Mouse (Mus musculus): ENCODE data around the gene Zfp579.
"Not testable (repeated sequence)": the region's sequence is repeated elsewhere in the genome, so short reads cannot be mapped to it uniquely, and the experiment has no call there.

The Zfp579 gene

DNA sequence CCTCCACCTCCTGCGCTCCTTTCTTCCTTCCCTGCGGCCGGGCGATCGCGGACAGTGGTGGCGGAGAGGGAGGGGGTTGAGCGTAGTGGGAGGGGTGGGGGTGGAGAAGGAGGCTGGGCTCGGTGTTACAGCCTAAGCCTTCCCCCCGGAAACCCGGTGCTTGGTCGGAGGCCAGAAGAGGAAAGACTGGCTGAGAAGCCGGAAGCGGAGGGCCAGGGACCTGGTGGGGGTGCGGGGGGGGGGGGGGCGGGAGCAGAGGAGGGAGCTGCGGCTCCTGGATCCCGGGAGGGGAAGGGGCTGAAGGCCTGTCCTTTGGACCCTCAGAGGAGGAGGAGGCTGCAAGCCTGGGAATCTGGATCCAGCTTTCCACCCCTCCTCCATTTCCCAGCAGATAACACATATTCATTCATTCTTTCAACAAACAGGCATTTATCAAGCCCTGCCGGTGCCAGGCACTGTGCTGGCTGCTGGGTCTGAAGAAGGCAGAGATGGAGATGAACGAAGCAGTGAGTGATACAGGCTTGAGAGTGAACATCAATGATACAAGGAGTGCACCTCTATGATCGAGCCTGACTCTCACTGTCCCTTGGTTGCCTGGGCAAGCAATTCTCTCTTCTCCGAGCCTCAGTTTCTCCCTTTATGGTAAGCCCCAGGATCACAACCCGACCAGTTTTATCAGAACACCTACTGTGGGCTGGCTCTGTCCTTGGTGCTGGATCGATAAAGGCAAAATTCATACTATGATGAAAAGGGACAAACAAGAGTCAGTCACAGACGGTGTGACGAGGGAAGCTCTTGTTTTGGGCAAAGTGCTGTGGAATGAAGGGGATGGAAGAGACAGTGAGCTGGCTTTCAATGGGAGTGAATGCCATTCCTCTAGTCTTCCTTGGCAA lies at the start of gene Zfp579:
Zfp579 (minus strand) TSS at position 156 of the 893 bp plus-strand sequence.
- in situ Hi-C loops (cut with MseI, MboI), result no loop called here

DNA sequence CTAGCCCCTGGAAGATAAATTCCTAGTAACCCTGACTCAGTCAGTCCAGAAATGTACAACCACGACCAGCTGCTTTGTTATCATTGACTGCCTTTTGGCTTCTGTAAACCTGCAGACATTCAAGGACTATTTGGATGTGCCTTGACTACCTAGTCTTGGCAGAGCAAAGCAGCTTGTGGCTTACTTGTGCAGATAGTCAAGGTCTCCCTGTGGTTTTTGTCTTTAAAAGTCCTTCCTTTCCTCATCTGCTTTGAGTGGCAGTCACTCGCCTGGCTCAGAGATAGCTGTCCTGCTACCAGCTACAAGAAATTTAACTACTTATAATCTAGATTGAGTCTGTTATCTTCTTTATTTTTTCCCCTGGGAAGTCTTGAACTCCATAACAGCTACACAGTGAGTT lies 49.0 kb upstream of the Zfp579 start:
- in situ Hi-C loops (cut with MseI, MboI), result loop anchor here (5.0 to 10.0 kb wide), 2 partner anchors 100 to 103 kb away; no protein-coding TSS in a partner anchor

DNA sequence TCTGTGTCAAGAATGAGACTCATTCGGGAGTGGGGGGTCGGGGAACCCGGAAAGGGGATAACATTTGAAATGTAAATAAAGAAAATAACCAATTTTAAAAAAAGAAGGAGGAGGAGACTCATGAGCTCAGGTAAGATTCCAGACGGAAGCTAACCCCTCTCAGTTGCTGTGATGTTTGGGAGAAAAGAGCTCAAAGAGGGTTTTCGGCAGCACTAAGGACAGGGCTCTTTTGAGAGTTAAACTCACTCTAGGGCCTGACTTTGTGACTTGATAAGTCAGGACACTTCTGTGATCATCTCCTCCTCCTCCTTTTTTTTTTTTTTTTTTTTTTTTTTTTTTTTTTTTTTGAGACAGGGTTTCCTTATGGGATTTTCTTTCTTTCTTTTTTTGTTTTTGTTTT lies 43.0 kb upstream of the Zfp579 start:
- in situ Hi-C loops (cut with MseI, MboI), result no loop called here

DNA sequence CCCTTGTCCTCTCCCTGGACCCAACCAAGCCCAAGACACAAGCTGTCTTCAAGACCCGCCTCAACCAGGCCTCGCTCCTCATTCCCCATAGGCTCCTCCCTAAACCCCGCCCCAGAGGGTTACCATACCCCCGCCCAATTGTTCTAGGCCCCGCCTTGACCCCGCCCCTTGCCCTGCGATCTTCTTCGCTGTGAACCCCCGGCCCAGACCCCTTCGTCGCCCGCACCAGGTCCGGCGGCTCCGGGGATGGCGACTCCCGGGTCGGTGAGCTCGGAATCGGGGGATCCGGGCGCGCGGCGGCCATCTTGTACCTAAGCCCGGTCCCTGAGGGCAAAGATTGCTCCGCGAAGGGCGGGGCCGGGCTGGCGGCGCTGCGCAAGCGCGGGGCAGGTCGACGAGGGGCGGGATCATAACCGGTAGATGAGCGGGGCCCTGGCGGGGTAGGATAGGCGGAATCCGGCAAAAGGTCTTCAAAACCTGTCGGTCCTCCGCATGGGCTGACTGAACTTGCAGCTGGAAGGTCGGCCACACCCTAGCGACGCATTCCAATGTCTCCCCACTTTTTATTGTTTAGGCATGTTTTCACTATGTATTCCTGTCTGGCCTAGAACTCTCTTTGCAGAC lies 42.3 kb upstream of the Zfp579 start, which contains the start of gene Zfp784:
Zfp784 (minus strand) TSS at position 338 of the 624 bp plus-strand sequence.
- in situ Hi-C loops (cut with MseI, MboI), result no loop called here

DNA sequence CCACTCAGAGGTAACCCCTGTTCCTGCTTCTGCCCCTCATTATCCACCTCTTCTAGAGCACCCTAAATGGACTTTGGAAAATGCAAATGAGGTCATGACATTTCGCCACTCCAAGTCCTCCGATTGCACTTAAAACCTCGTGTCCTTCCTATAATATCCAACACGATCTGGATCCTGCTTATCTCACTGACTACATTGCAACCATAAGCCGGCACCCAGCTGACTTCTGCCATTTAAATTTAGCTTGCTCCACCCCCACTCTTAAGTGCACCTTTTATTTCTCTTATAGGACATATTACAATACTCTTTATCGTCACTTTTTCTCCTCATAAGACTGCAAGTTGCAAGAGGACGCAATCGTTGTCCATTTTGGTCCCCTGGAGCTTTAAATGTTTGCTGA lies 41.5 kb upstream of the Zfp579 start:
- in situ Hi-C loops (cut with MseI, MboI), result no loop called here

DNA sequence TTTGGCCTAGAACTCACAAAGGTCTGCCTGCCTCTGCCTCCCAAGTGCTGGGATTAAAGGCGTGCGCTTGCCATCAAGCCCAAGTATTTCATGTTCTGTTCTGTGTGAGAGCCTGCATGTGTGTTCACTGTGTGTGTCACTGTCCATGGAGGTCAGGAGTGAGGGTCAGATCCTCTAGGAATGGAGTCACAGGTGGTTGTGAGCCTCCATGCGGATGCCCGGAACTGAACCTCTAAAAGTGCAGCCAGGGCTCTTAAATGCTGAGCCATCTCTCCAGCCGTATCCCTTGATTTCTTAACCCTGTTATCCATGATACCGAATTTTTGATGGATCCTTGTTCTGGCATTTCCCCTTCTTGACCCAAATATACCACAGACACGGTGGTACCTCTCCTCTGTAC lies 41.1 kb upstream of the Zfp579 start:
- in situ Hi-C loops (cut with MseI, MboI), result no loop called here

DNA sequence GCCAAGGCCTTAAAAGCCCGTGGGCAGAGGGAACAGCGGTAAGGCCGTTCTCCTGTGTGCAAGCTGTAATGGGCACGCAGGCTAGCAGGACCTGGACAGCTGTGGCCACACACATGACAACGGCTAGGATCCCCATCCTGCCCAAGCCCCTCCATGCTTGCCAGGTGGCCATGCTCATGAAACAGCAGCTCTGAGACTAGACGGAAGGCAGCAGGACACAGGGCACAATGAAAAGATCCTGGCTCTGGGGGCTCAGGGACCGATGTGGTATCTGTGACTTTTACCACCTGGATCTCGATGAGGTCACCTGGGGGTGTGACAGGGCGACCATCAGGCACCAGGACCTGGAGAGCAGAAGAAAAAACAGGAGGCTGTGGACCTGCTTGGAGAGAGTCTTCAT lies 40.2 kb upstream of the Zfp579 start:
- in situ Hi-C loops (cut with MseI, MboI), result no loop called here

DNA sequence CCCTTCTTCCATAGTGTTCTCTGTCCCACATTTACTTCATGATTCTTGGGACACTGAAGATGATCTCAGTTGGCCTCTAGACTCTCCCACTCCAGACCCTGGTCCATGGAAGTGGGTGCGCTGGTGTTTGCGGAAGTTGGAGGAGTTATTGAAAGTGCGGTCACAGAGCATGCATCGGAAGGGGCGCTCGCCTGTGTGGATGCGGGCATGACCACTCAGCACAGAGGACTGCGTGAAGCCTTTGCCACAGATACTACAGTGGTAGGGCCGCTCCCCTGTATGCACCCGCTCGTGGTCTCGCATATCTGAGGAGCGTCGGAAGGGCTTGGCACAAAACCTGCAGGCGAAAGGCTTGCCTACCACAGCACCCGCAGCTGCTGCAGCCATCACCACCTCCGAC lies 39.7 kb upstream of the Zfp579 start:
- in situ Hi-C loops (cut with MseI, MboI), result no loop called here

DNA sequence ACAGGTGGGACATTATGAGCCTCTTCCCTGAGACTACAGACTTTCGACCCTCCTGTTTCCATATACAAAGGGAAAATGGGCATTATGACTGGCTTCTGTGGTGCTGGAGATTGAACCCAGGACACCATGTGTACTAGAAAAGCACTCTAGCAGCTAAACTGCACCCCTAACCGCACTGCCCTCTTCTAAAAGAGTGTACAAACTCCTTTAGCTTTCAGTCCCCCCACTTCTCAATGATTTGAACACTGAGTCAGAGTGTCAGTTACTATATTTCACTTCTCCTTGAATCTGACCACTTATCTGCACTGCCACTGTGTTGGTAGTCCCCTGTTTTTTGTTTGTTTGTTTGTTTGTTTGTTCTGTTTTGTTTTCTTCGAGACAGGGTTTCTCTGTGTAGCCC lies 37.9 kb upstream of the Zfp579 start, which contains the start of gene 4632433K11Rik:
4632433K11Rik (plus strand) TSS at position 301 of the 400 bp plus-strand sequence.
- in situ Hi-C loops (cut with MseI, MboI), result no loop called here

DNA sequence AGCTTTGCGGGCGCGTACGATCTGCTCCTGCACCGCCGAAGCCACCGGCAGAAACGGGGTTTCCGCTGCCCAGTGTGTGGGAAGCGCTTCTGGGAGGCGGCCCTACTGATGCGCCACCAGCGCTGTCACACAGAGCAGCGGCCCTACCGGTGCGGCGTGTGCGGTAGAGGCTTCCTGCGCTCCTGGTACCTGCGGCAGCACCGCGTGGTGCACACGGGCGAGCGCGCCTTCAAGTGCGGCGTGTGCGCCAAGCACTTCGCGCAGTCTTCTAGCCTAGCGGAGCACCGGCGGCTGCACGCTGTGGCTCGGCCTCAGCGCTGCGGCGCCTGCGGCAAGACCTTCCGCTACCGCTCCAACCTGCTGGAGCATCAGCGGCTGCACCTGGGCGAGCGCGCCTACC lies 35.5 kb upstream of the Zfp579 start:
- in situ Hi-C loops (cut with MseI, MboI), result no loop called here

DNA sequence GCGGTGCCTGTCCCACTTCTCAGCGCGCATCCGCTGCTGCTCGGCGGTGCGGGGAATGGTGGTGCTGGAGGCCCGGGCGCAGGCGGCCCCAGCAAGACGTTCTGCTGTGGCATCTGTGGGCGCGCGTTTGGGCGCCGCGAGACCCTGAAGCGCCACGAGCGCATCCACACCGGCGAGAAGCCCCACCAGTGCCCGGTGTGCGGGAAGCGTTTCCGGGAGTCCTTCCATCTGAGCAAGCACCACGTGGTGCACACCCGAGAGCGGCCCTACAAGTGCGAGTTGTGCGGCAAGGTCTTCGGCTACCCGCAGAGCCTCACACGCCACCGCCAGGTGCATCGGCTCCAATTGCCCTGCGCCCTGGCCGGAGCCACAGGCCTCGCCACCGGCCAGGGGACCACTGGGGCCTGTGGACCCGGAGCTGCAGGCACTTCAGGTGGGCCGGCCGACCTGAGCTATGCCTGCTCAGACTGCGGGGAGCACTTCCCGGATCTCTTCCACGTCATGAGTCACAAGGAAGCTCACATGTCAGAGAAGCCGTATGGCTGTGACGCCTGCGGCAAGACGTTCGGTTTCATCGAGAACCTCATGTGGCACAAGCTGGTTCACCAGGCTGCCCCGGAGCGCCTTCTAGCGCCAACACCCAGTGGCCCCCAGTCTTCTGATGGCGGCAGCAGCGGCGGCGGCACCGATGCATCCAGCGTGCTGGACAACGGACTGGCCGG lies 34.8 kb upstream of the Zfp579 start:
- in situ Hi-C loops (cut with MseI, MboI), result no loop called here

DNA sequence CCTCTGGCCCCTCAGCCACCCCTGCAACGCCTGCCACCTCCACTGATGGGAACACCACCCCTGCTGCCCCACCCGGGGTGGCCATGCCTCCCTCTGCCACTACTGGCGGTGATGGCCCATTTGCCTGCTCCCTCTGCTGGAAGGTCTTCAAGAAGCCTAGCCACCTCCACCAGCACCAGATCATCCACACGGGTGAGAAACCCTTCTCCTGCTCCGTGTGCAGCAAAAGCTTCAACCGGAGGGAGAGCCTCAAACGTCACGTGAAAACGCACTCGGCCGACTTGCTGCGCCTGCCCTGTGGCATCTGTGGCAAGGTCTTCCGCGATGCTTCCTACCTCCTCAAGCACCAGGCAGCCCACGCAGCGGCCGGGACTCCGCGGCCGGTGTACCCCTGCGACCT lies 34.0 kb upstream of the Zfp579 start:
- in situ Hi-C loops (cut with MseI, MboI), result no loop called here

DNA sequence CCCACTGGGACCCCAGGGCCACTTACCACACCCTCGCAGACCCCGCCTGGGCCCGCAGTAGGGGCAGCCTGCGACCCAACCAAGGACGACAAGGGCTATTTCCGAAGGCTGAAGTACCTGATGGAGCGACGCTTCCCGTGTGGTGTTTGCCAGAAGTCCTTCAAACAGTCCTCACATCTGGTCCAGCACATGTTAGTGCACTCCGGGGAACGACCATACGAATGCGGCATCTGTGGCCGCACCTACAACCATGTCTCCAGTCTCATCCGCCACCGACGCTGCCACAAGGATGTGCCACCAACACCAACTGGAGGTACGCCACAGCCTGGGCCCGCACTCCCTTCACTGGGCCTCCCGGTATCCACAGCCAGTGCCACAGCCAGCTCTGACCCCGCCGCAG lies 33.6 kb upstream of the Zfp579 start:
- in situ Hi-C loops (cut with MseI, MboI), result no loop called here

DNA sequence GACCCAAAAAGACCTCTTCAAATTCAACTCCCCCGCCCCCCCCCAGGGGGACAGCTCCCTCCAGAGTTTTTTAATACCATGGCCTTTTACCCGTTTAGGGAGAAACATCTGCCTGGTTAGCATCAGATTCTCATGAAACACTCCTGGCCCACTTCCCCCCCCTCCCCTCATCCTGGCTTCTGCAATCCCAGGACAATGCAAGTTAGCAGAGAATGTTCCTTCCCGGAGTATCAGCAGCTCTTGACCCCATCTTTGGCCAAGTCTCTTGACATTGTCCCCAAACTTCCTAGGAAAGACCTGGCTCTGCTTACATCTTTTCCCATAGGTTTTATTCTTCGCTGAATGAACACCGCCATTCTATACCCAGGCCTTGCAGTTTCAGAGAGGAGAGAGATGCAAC lies 25.2 kb upstream of the Zfp579 start:
- in situ Hi-C loops (cut with MseI, MboI), result no loop called here

DNA sequence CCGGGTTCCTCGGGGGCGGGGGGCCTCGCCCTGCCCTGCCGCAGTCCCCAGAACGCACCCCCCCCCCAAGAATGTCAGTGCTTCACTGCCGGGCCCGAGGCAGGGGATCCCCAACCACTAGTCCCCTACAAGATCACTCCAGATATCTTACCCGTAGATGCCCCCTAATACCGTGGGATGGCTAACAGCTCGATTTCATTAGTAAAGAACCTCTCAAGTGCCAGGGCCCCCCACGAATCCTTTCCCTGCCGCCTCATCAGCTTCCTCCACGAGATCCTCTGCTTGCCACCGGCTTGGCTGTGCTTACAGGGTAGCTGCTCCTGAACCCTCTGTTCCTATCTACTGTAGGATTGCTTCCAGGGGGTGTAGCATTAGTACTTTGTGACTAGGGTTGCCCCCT lies 24.7 kb upstream of the Zfp579 start:
- in situ Hi-C loops (cut with MseI, MboI), result no loop called here

DNA sequence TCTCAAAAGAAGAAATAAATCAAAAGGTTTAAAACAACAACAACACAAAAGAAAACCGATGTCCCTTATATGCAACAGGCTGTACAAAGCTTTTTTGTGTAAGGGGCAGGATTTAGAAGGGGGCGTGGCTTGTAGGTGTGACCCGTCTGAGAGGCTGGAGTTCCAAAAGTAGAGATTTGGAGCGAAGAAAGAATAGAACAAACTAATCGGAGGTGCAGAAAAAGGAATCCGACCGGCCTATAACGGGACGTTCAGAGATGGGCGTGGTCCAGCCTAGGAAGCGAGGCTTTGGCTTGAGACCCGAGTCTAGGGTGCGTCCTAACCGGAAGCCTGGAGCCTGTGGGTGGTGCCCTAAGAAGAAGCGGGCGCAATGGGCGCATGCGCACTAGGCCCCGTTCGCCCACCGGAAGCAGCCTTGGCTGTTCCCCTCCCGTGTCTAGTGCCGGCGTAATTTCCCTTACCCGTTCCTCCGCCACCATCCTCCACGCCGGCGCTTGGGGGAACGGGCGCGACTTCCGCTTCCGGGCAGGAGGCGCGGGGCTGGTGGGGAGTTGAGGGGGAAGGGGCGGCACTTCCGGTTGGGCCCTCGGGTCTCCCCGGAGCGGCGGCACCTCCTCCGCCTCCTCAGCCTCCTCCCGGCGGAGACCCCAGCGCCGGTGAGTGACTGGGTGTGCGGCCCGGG lies 24.2 kb upstream of the Zfp579 start, which contains the start of the genes Zfp865 and Ccdc106:
Zfp865 (plus strand) TSS at position 377 of the 682 bp plus-strand sequence.
Ccdc106 (plus strand) TSS at position 554 of the 682 bp plus-strand sequence.
- in situ Hi-C loops (cut with MseI, MboI), result no loop called here

DNA sequence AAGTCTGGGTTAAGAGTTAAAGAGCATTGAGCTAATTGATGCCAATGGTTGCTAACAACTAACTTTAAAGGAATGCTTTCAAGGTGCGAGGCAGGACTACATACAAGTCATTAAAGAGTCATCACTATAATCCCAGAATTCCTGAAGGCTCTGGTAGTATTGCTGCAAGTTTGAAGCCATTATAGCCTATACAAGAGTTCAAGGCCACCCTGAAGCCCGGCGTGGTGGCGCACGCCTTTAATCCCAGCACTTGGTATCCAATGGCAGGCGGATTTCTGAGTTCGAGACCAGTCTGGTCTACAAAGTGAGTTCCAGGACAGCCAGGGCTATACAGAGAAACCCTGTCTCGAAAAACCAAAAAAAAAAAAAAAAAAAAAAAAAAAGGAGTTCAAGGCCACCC lies 23.6 kb upstream of the Zfp579 start:
- in situ Hi-C loops (cut with MseI, MboI), result not testable (repeated sequence)

DNA sequence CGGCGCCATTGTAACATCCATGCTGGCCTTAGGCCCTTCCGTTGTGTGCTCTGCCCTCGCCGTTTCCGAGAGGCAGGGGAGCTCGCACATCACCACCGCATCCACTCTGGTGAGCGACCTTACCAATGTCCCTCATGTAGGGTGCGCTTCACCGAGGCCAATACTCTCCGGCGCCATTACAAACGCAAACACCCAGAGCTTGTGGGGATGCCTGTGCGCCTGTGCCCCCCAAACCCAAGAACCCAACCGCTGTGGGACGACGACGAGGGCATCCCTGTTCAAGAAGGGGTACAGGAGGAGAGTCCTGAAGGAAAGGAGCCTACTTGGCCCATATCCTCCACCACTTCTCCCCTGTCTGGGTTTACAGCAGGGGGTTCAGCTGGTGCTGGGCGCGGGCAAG lies 22.0 kb upstream of the Zfp579 start:
- in situ Hi-C loops (cut with MseI, MboI), result no loop called here

DNA sequence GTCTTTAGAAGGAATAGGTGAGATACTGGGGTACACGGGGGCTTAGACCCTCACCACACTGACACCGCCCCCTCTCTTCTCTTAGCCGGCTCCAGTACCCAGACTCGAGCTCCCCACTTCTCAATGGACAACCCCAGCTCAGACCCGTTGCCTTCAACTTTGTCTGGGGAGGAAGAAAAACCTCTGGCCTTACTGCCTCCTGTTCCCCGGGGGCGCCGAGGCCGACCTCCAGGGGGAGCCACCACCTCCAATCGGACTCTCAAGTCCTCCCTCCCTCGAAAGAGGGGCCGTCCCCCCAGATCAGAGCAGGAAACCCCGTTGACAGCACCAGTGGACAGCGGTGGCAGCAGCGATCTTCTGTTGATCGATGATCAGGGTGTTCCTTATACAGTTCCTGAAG lies 21.4 kb upstream of the Zfp579 start:
- in situ Hi-C loops (cut with MseI, MboI), result no loop called here

DNA sequence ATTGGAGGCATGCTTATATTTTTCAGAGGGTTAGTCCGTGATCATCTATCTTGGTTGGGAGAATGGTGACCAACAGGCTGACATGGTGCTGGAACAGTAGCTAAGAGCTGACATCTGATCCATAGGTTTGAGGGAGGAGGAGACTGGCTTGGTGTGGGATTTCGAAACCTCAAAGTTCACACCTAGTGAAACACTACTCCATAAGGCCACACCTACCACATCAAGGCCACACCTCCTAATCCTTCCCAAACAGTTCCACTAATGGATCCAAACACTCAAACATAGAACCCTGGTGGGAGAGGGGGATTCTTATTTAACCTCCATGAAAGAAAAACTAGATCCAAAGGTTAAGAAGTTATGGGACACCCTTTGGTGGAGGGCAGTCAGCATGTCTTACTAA lies 21.0 kb upstream of the Zfp579 start:
- in situ Hi-C loops (cut with MseI, MboI), result no loop called here

DNA sequence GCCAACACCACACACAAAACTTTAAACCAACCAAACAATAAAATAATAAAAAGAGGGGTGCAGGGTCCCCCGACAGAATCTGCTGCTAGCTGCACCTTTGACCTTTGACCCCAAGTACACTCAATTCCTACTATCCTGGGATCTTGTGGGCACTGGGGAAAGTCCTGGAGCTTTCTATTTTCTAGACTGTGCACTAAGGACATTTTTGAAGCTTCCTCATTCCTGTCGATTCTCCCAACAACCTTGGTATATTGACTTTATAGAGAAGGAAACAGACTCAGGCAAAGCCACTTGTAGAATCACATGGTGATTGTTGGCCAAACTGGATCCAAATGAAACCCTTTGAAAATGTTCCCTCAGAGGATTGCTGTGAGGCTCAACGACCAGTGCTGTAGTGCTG lies 20.1 kb upstream of the Zfp579 start:
- in situ Hi-C loops (cut with MseI, MboI), result no loop called here

All from mouse trophoblast stem cell (cell line).